Mouse (Mus musculus) neutrophil, adult 65 days (primary cell): ENCODE results near the gene Ly6c2. TPM values are rescaled to one million over a fixed set of nuclear protein-coding genes. Genes with fewer than 3 reads are reported as not detected.

Experiments
- total RNA-seq: library from RNA; stranded (reverse); gene quantifications from 2 replicates; pipeline ENCODE4 v1.2.4, GENCODE M21; 2023

Ly6c2 gene
- total RNA-seq: 800 and 843 TPM in 2 replicates

GRCm38 (mm10) chr15:75111861-75112630, at the start of gene Ly6c2:
Gene Ly6c2 (minus strand): TSS chr15:75111970.

GRCm38 (mm10) chr15:75154940-75155339, 43.2 kb upstream of the Ly6c2 start, which contains the start of gene Ly6g:
Gene Ly6g (plus strand): TSS chr15:75155240.

Other genes with a start within 250 kb of the Ly6c2 start
- gene 2010109I03Rik, start 214.9 kb downstream of the Ly6c2 start, total RNA-seq: 0.82 and 1.2 TPM in 2 replicates
- 1.5 and 6.4 TPM in 2 replicates for gene Ly6i, start 128.5 kb downstream of the Ly6c2 start, total RNA-seq
- 0.70 and 1.0 TPM in 2 replicates for gene Ly6a, start 113.9 kb downstream of the Ly6c2 start, total RNA-seq
- gene Ly6c1, start 63.1 kb downstream of the Ly6c2 start, total RNA-seq: 18.0 and 25.1 TPM in 2 replicates
- gene Ly6g, start 43.3 kb upstream of the Ly6c2 start, total RNA-seq: 699 and 839 TPM in 2 replicates
- not detected in 2 replicates for gene BC025446, start 104.4 kb upstream of the Ly6c2 start, total RNA-seq
- gene Ly6f, start 156.5 kb upstream of the Ly6c2 start, total RNA-seq: not detected in 2 replicates